Mouse (Mus musculus) adrenal gland, adult (tissue): ENCODE measurements at regions not wholly inside any gene's neighbourhood (a gene's known extent, or its start where the extent isn't known, plus 50 kb on each side); places are given as distances from the start of the nearest gene placed in this dataset.
A peak's percentile ranks its signal among the peaks of the same experiment; 100 is the strongest.

Source experiments
- DNase-seq, 2 experiments: peaks; one replicate each; pipeline ENCODE4 v3.0.0; 2022 to 2023; ENCODE audit warnings: low spot score in 1 of 2; ENCODE audit not compliant: inconsistent age in 2 of 2

DNA sequence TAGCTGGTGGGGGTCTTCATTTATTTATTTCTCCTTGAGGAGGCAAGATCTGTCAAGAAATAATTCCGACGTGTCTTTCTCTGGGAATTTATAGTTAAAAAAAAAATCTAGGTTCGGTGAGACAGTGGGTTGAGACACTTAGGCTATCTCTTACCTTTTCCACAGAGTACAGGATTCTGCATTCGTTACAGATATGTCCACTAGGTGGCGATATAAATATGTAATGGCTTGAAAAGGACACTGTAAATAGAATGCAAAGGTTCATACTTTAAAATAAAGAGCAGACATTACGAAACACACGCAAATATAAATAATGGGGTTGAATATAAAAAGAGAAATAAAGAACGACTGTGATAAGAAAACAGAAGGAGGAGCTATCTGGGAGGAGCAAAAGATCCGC, 517.5 kb downstream of the Cps1 start:
- peak in 1 of 2 experiments; percentile 35 for DNase-seq

DNA sequence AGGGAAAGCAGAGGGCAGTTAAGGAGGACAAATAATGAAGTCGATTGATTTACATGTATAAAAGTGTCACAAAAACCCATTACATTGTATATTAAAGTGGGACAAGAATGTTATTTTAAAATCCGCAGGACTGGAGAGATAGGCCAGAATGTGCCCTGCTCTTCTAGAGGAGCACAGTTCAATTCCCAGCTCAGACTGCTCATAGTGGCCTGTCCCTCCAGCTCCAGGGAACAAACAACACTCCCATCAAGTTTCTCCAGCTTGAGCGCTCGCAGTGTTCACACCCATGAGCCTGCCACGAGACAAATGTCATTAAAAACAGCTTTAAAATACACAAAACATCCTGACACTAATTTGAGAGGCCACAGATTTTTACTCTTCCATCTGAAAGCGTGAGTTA, 517.9 kb downstream of the Cps1 start:
- DNase-seq = no peak

DNA sequence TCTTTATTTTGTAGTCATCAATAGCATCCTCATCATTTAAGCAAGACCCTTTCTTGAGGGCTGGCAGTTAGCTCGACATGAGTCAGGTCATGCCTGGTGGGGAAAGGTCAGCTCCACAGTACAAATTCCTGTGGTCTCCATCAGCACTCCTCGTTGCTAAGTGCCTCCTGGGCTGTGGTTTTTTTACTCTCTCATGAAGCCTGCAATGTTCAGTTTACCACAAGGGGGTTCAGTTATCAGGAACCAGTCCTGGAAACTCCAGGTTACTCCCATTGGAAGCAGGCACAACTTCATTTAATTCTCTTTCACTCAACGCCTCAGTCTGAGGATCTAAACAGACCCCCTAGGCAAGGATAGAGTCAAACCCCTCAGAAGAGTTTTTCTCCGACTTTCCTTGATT, 520.8 kb downstream of the Cps1 start:
- no peak for DNase-seq
